Mouse (Mus musculus) left cerebral cortex, adult 9 months (tissue): Measurements from ENCODE around the gene Olfr175-ps1.

Experiments
- DNase-seq, 2 experiments: peaks; one replicate each; pipeline ENCODE4 v3.0.0; 2022; ENCODE audit warnings: low spot score in 2 of 2

Gene Olfr175-ps1

DNA sequence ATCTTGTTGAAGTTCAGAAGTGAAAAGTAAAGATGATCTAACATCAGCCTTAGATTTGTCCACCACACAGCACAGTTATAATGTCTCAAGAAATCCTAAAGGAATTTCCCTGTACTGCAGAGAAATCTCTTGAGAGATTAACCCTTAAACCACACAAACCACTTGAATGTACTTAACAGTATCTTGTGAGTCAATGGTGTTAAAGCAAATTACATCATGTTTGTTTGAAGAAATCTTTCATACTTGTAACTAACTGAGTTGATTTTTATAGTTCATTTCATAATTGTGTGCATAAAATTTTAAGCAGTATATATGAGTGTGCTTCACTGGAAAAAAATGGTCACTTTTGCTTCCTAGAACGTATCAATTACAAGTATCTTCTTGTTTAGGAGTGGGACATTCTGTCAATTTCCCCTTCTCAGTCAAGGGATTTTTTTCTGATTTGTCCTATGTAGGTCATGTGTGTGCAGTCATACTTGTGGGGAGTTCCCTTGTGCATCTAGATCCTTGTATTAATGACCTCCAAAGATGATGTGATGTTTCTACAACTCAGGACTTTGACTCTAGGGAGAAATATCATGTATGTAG, at the start of gene Olfr175-ps1:
Gene Olfr175-ps1 (minus strand): TSS at position 51 of the 588 bp plus-strand sequence.
- no peak for DNase-seq

DNA sequence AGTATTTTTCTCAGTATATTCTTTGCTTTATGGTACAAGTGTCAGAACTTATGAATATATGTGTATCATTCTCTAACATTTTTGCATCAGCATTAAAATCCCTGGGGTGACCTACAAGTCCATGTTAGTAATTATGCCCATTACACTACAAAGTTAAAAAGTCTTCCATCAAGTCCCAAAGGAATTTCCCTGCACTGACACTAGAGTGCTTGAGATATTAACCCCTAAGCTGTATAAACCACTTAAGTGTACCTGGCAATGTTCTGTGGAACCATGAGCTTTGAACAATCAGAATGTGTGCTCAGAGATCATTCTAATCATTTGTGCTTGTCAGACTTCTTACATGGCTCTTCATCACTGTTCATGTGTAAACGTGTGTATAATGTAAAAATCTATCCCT, 48.1 kb upstream of the Olfr175-ps1 start, which contains the start of gene Olfr177:
Gene Olfr177 (minus strand): TSS at position 101 of the 400 bp plus-strand sequence.
- no peak for DNase-seq

DNA sequence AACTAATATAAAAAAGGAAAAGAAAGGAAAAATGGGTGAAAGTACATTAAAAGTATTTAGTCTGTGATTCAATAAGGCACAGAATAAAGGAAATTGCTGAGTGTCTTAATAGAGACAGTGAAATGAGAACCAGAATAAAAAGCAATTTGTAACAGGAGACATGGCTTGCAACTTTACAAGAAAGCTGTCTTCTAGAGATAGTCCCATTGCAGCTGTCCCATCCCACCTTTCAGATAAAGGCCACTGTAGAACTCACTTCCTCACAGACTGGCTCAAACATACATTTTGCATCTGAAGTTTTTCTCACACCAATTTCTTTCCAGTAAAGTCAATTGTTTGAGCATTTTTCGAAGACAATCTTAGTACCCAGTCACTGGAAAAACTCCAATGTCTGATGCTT, 34.9 kb upstream of the Olfr175-ps1 start:
- no peak for DNase-seq

DNA sequence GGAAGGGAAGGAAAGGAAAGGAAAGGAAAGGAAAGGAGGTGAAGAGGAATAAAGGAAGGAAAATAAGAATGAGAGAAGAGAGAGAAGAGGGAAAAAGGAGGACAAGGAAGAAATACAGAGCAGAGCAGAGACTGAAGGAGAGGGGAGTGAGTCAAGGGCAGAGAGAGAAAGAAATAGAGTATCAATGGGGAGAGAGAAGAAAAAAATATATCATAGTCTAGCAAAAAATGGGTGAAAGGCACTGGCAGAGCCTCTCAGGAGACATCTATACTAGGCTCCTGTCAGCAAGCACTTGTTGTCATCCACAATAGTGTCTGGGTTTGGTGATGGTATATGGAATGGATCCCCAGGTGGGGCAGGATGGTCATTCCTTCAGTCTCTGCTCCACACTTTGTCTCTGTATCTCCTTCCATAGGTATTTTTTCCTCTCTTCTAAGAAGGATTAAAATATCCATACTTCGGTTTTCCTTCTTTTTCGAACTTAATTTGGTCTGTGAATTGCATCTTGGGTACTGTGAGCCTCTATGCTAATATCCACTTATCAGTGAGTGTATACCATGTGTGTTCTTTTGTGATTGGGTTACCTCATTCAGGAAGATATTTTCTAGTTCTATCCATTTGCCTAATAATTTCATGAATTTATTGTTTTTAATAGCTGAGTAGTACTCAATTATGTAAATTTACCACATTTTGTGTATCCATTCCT, 33.6 kb upstream of the Olfr175-ps1 start:
- no peak for DNase-seq

DNA sequence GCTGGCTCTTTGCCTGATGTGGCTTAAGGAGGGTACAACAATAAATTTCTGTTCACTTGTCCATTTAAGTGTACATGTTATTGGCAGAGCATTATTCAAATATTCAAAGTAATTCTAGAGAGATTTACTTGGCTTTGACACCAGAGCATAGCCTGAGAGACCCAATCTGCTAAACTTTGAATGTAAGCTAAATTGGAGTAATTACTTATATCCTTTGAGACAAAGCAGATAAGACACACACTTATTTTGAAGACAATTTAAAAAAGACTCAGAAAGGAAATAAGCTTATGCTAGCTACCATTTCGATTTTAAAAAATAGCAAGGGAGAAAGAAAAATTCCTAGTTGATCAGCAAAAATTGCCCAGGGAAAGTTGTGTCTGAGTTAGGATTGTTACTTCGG, 26.4 kb downstream of the Olfr175-ps1 start, which contains the start of gene Olfr173:
Gene Olfr173 (minus strand): TSS at position 101 of the 400 bp plus-strand sequence.
- no peak for DNase-seq
